Mouse (Mus musculus) spleen, postnatal 36 days (tissue): ENCODE results near the gene Pex19.

Experiments used
- DNase-seq, 2 experiments: peaks; one replicate each; pipeline ENCODE4 v3.0.0; 2022; ENCODE audit warnings: low spot score in 2 of 2, mixed read lengths in 1 of 2

Gene Pex19

GRCm38 (mm10) chr1:172126376-172127347, at the start of gene Pex19:
Gene Pex19 (plus strand): TSS chr1:172126755.
- DNase-seq: peak; percentile 65 to 73

- no peak for DNase-seq
Measured at GRCm38 (mm10) chr1:172077981-172078380, 48.6 kb upstream of the Pex19 start.

DNA sequence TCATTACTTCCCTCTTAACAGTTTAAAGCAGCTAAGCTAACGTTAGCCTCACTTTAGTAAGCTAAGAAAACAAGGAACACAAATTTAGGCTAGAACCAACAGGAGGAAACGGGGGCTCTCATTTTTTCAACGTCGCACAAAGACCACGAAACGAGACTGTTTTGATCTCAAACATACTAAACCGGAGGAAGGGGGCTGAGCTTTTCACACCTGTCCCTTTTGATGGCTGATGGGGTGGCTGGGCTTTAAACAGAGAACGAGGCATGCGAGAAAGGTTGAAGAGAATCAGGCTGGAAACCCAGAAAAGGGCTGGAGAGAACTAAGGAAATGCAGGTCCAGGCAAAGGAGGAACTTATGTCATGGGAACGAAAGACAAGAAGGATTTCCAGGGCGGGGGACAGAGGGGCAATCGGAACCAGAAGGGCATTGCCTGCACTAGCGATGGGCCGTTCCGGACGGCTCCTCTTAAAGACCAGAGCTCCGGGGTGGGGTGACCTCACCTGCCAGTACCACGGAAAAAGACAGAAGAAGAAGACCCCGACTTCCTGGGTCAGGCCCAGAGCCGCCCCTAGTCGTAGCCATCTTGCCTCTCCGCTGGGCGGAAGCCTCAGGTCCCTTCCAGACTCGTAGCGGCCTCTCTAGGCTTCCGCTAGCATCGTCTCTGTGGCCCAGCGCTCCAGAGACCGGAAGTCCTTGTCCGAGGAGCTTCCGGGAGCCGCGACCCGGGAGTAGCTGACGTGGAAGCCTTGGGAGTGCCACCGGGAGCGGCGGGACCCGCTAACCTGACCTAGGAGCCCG, 44.3 kb upstream of the Pex19 start, which contains the start of the genes Copa and Ncstn:
TSS of gene Copa (plus strand) at position 429 of the 798 bp plus-strand sequence.
TSS of gene Ncstn (minus strand) at position 695 of the 798 bp plus-strand sequence.
- peak; percentile 90 to 92 for DNase-seq

DNA sequence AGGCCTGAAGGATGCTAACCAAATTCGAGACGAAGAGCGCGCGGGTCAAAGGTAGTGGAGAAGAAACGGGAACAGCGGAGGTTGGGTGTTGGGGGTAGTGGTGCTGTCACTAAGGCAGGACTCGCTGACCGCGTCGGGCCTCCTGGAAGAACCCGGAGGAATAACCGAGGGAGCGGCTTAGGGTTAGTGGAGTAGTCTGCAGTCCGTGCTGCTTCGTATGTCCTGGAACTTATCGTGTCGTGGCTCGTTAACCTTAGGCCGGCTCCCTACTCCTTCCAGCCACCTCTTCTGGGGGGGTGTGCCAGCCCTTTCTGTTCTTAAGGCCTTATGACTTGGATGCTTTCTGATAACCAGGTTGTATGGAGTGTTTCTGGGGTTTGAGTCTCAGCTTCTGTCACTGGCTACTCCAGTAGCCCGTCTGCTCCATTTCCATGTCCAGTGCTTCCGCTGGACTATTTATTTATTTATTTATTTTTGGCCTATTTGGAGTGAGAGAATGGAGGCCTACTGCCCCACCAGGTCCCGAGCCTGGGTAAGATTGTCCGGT, 43.6 kb upstream of the Pex19 start:
- no peak for DNase-seq

DNA sequence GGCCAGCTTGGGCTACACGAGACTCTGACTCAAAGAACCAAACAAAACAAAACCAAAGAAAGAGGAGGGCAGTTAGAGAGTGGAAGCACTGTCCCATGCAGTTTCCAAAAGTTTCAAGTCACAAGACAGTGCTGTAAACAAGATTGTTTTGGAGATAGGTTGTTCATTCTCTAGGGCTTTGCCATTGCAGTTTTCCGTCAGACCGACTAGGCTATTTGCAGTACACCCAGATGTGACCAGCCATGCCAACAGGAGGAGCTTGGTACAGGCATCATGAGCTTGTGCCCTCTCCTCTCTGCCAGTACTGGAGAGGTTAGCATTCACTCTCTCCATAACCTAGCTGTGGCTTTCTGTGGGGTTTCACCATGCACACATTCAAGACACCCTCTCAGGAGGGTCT, 33.0 kb upstream of the Pex19 start:
- no peak for DNase-seq

DNA sequence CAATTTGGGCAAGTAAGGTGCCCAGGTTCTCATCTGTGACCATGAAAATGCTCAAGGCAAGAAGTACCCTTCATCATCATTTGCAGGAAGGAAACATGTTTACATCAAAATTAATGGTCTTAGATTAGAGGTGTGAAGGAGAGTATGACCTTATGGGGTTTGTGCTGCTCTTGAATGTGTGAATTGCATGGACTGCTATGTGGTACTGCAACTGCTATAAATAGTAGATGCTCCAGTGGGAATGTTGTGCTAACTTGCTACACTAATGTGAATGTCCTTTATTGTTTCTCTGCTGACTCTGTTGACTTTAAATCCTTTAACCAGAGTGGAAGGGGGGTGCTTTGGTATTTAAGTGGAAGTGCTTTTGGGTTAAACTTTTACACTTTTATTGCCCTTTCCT, 32.3 kb upstream of the Pex19 start:
- DNase-seq: no peak

- no peak for DNase-seq
Measured at GRCm38 (mm10) chr1:172095202-172095601, 31.4 kb upstream of the Pex19 start.

- DNase-seq: no peak
Measured at GRCm38 (mm10) chr1:172099325-172100033, 27.1 kb upstream of the Pex19 start.

DNA sequence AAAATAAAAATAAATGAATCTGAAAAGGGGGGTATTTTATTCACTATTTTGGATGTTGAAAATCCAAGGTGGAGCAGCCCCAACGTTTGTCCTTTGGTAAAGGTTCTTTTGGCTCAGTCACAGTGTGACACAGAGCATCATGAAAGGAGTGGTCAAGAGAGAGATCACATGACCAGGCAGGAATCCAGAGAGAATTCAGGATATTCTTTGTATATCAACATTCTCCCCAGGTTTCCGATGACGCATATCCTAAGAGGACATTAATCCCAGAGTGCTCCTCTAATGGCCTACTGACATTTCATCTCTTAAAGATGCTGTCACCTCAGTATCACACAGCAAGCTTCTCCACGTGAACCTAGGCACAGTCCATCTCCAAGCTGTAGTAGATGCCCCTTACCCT, 22.9 kb upstream of the Pex19 start:
- no peak for DNase-seq

DNA sequence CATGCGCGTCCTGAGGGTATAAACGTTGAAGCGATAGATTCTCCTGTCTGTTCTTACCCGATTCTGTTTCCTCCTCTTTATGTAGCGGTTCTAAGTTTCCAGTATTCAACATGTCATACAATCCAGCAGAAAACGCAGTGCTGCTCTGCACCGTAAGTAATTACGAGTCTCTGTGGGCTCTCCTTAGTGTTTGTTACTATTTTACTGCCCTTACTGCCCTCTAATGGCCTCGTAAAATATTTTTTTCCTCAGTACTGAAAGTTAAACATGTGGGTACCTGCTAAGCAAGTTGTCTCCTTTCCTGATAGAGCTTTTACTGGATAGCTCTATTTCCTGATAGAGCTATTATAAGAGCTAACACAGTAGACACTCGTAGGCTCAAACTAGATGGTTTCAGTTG, 21.5 kb upstream of the Pex19 start:
- no peak for DNase-seq

- DNase-seq: no peak
Measured at GRCm38 (mm10) chr1:172107777-172108477, 18.6 kb upstream of the Pex19 start.

- DNase-seq: no peak
Measured at GRCm38 (mm10) chr1:172116948-172117347, 9.6 kb upstream of the Pex19 start.

- DNase-seq: no peak
Measured at GRCm38 (mm10) chr1:172119100-172119499, 7.5 kb upstream of the Pex19 start.

- DNase-seq: peak; percentile 14 to 44
Measured at GRCm38 (mm10) chr1:172119720-172120119, 6.8 kb upstream of the Pex19 start.

DNA sequence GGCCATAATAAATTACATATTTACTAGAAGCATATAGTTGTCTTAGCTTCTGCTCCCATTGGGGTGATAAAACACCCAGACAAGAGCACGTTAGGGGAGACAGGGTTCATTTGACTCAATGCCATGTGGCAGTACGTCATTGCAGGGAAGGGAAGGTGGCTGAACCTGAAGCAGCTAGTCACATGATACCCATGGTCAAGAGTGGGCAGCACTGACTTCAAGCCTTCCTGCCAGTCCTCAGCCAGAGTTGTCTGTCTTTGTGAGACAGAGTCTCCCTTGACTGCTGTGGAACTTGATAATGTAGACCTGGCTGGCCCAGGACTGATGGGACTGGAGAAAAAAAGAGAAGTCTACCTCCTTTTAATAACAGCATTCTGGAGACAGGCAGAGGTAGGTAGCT, 3.9 kb upstream of the Pex19 start:
- DNase-seq: no peak

GRCm38 (mm10) chr1:172124572-172124971, 2.0 kb upstream of the Pex19 start:
- DNase-seq: no peak

GRCm38 (mm10) chr1:172127487-172127886, 932 bp downstream of the Pex19 start:
- DNase-seq: no peak

- DNase-seq: no peak
Measured at GRCm38 (mm10) chr1:172128563-172128962, 2.0 kb downstream of the Pex19 start.

DNA sequence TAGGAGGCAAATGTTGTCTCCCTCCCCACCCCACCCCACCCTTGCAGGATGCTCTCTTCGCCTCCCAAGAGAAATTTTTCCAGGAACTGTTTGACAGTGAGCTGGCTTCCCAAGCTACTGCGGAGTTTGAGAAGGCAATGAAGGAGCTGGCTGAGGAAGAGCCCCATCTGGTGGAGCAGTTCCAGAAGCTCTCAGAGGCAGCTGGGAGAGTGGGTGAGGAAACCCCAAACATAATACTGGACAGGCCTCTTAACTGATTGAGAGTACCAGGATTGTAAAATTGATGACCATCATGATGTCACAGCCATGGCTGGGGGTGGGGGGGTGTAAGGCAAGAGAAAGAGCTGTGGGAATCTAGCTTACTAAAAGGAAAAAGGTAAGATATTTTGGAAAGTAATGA, 2.6 kb downstream of the Pex19 start:
- no peak for DNase-seq

GRCm38 (mm10) chr1:172129780-172130179, 3.2 kb downstream of the Pex19 start:
- DNase-seq: no peak

- no peak for DNase-seq
Measured at GRCm38 (mm10) chr1:172132319-172132718, 5.8 kb downstream of the Pex19 start.
